Mouse (Mus musculus) stomach, embryonic 16.5 days (tissue): ENCODE measurements at regions not wholly inside any gene's neighbourhood (a gene's known extent, or its start where the extent isn't known, plus 50 kb on each side); places are given as distances from the start of the nearest gene placed in this dataset.

ENCODE experiments used
- ATAC-seq: fragments of 200-750 bp; cut with Nextera tagmentation; 2 replicates; pipeline ENCODE4 v1.8.0; 2017; ENCODE audit warnings: moderate number of reproducible peaks, moderate TSS enrichment; ENCODE audit not compliant: insufficient read depth, low FRiP score
- H3K27ac ChIP-seq: fragments of 300-500 bp; sonication (generic); 2 replicates; pipeline ENCODE4 v1.5.1; 2014; ENCODE audit warnings: low read length
- H3K27me3 ChIP-seq: fragments of 300-500 bp; sonication (generic); 2 replicates; pipeline ENCODE4 v1.6.1; 2014; ENCODE audit warnings: low read length, control low read depth, mixed read lengths; ENCODE audit not compliant: control insufficient read depth, insufficient read depth
- H3K36me3 ChIP-seq: fragments of 300-500 bp; sonication (generic); 2 replicates; pipeline ENCODE4 v1.6.1; 2014; ENCODE audit warnings: low read length; ENCODE audit not compliant: control insufficient read depth, insufficient read depth
- H3K4me1 ChIP-seq: fragments of 300-500 bp; sonication (generic); 2 replicates; pipeline ENCODE4 v1.6.1; 2014; ENCODE audit warnings: low read length, control low read depth, mixed read lengths; ENCODE audit not compliant: control insufficient read depth, insufficient read depth
- H3K4me2 ChIP-seq: fragments of 300-500 bp; sonication (generic); 2 replicates; pipeline ENCODE4 v1.6.1; 2014; ENCODE audit warnings: low read depth, low read length, mixed read lengths
- H3K4me3 ChIP-seq: fragments of 300-500 bp; sonication (generic); replicated peaks from 2 replicates; pipeline ENCODE4 v1.5.1; 2014; ENCODE audit warnings: mild to moderate bottlenecking, low read length
- H3K9ac ChIP-seq: fragments of 300-500 bp; sonication (generic); 2 replicates; pipeline ENCODE4 v1.6.1; 2014; ENCODE audit warnings: low read length
- H3K9me3 ChIP-seq: fragments of 300-500 bp; sonication (generic); replicated peaks from 2 replicates; pipeline ENCODE4 v1.6.1; 2016; ENCODE audit warnings: low read length, control low read depth; ENCODE audit not compliant: control insufficient read depth
- WGBS: fragments of 180-500 bp; shearing (Covaris S2); extraction: QIAGEN DNeasy Blood & Tissue Kit; methylation state at CpG from one replicate; pipeline ENCODE4 v1.1.7; 2014; 5-methylcytosine and 5-hydroxymethylcytosine counted together

GRCm38 (mm10) chr2:166398156-166398555, 242.7 kb upstream of the Sulf2 start:
- no peak for ATAC-seq
- Histone ChIP-seq H3K36me3 (no peaks in the 10 kb centered on the region), H3K9ac (no peak overlapping the region; the same call in 1 of the 2 replicates), H3K4me1 (peaks cover 19% of the 10 kb centered on the region), H3K27me3 (no peaks in the 10 kb centered on the region), H3K9me3 (no peaks in the 10 kb centered on the region), H3K4me3 (no peak overlapping the region), H3K27ac (peak overlapping the region; percentile 72), H3K4me2 (no peak overlapping the region)
- WGBS = 80% methylated on average over 10 of the region's 10 CpGs

GRCm38 (mm10) chr2:166394666-166395065, 239.2 kb upstream of the Sulf2 start:
- Histone ChIP-seq H3K27me3 (no peaks in the 10 kb centered on the region), H3K36me3 (no peaks in the 10 kb centered on the region), H3K4me3 (no peak overlapping the region), H3K9me3 (no peaks in the 10 kb centered on the region), H3K9ac (no peak overlapping the region), H3K27ac (no peak overlapping the region), H3K4me1 (peaks cover 15% of the 10 kb centered on the region), H3K4me2 (no peak overlapping the region)
- 45% methylated on average over 13 of the region's 13 CpGs for WGBS
- ATAC-seq = no peak

- Histone ChIP-seq H3K4me2 (no peak overlapping the region), H3K27me3 (no peaks in the 10 kb centered on the region), H3K9me3 (no peaks in the 10 kb centered on the region), H3K4me1 (no peaks in the 10 kb centered on the region), H3K27ac (no peak overlapping the region), H3K9ac (no peak overlapping the region), H3K36me3 (no peaks in the 10 kb centered on the region), H3K4me3 (no peak overlapping the region)
- no peak for ATAC-seq
- WGBS = 41% methylated on average over 5 of the region's 5 CpGs
Measured at GRCm38 (mm10) chr2:166391176-166391575, 235.7 kb upstream of the Sulf2 start.

- Histone ChIP-seq H3K4me3 (no peak overlapping the region), H3K4me2 (no peak overlapping the region), H3K36me3 (no peaks in the 10 kb centered on the region), H3K27me3 (no peaks in the 10 kb centered on the region), H3K9ac (no peak overlapping the region), H3K9me3 (no peaks in the 10 kb centered on the region), H3K4me1 (no peaks in the 10 kb centered on the region), H3K27ac (no peak overlapping the region)
- no peak for ATAC-seq
- 63% methylated on average over 6 of the region's 6 CpGs for WGBS
Measured at GRCm38 (mm10) chr2:166388050-166388449, 232.6 kb upstream of the Sulf2 start.

- Histone ChIP-seq H3K9me3 (no peaks in the 10 kb centered on the region), H3K27me3 (no peaks in the 10 kb centered on the region), H3K36me3 (no peaks in the 10 kb centered on the region), H3K27ac (no peak overlapping the region), H3K4me3 (no peak overlapping the region), H3K4me1 (no peaks in the 10 kb centered on the region), H3K4me2 (no peak overlapping the region), H3K9ac (no peak overlapping the region)
- no peak for ATAC-seq
- 71% methylated on average over 5 of the region's 5 CpGs for WGBS
Measured at GRCm38 (mm10) chr2:166386817-166387216, 231.4 kb upstream of the Sulf2 start.

- no peaks in the 10 kb centered on the region for H3K36me3 ChIP-seq
- H3K9ac ChIP-seq = no peak overlapping the region
- H3K27ac ChIP-seq = no peak overlapping the region
- H3K27me3 ChIP-seq = no peaks in the 10 kb centered on the region
- H3K4me2 ChIP-seq = no peak overlapping the region
- H3K4me3 ChIP-seq = no peak overlapping the region
- no peak for ATAC-seq
- no peaks in the 10 kb centered on the region for H3K9me3 ChIP-seq
- WGBS = 62% methylated on average over 6 of the region's 6 CpGs
- no peaks in the 10 kb centered on the region for H3K4me1 ChIP-seq
Measured at GRCm38 (mm10) chr2:166384583-166384982, 229.1 kb upstream of the Sulf2 start.

GRCm38 (mm10) chr2:166383356-166383755, 227.9 kb upstream of the Sulf2 start:
- ATAC-seq = no peak
- Histone ChIP-seq H3K9ac (no peak overlapping the region), H3K4me1 (peaks cover 4% of the 10 kb centered on the region; the same call in 1 of the 2 replicates), H3K4me3 (no peak overlapping the region), H3K27me3 (no peaks in the 10 kb centered on the region), H3K27ac (no peak overlapping the region), H3K36me3 (no peaks in the 10 kb centered on the region), H3K4me2 (no peak overlapping the region), H3K9me3 (no peaks in the 10 kb centered on the region)
- WGBS = 80% methylated on average over 5 of the region's 5 CpGs

- Histone ChIP-seq H3K9ac (no peak overlapping the region), H3K27ac (no peak overlapping the region), H3K27me3 (no peaks in the 10 kb centered on the region), H3K4me2 (no peak overlapping the region), H3K9me3 (no peaks in the 10 kb centered on the region), H3K4me3 (no peak overlapping the region), H3K36me3 (no peaks in the 10 kb centered on the region), H3K4me1 (peaks cover 15% of the 10 kb centered on the region; the same call in 1 of the 2 replicates)
- 76% methylated on average over 7 of the region's 7 CpGs for WGBS
- no peak for ATAC-seq
Measured at GRCm38 (mm10) chr2:166382180-166382579, 226.7 kb upstream of the Sulf2 start.

GRCm38 (mm10) chr2:166380854-166381253, 225.4 kb upstream of the Sulf2 start:
- ATAC-seq = no peak
- 59% methylated on average over 9 of the region's 9 CpGs for WGBS
- Histone ChIP-seq H3K27ac (no peak overlapping the region), H3K9me3 (no peaks in the 10 kb centered on the region), H3K4me2 (no peak overlapping the region), H3K9ac (no peak overlapping the region), H3K4me1 (peaks cover 18% of the 10 kb centered on the region; the same call in 1 of the 2 replicates), H3K36me3 (no peaks in the 10 kb centered on the region), H3K27me3 (no peaks in the 10 kb centered on the region), H3K4me3 (no peak overlapping the region)

GRCm38 (mm10) chr2:166378325-166378724, 222.9 kb upstream of the Sulf2 start:
- WGBS = 38% methylated on average over 3 of the region's 3 CpGs
- Histone ChIP-seq H3K4me2 (no peak overlapping the region), H3K9ac (peak overlapping the region; percentile 31; the same call in 1 of the 2 replicates), H3K27ac (no peak overlapping the region), H3K27me3 (no peaks in the 10 kb centered on the region), H3K4me1 (peaks cover 18% of the 10 kb centered on the region; the same call in 1 of the 2 replicates), H3K9me3 (no peaks in the 10 kb centered on the region), H3K36me3 (no peaks in the 10 kb centered on the region), H3K4me3 (no peak overlapping the region)
- no peak for ATAC-seq
